In the genomic region with DNA sequence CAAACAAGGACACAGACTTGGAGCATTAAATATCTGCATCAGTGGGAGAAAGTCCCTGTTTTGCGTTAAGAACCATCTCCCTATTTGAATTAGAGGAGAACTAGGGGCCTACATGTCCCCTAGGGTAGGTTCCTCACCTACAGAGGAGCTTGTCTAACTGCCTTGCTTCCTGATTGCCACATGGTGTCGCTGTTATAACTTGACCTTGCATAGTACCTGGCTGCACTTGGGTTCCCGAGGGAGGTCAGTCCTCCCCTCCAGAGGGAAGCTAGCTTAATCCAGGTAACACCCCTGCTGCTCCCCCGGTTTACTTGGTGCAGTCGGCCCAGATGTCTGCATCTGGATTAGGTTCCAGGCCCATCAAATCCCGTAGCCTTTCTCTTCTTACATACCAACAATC, we compare ENCODE assay signal across 8 mouse cellular contexts. TPM values are rescaled to one million over a fixed set of nuclear protein-coding genes. Genes with fewer than 3 reads are reported as not detected.
DNase-seq lines count a peak whose midpoint lies in the region; ATAC-seq and TF ChIP-seq lines count a peak whose summit lies in the region.
"Had no signal": no experiment of that assay in that cellular context is flagged by ENCODE, and none has a peak within 500 bp of the region (broad histone marks: within the 10 kb centered on the region; RNA-seq: fewer than 3 reads in every experiment).

No protein-coding gene starts in this region.

- H3K27ac ChIP-seq in kidney, embryonic 16.5 days (ENCODE audit: low read length), result no peak overlapping the region
- H3K27ac ChIP-seq in MEL (ENCODE audit: control insufficient read depth, low read depth, low read length), result no peak overlapping the region
- H3K27ac ChIP-seq in hindbrain, embryonic 10.5 days, result no peak overlapping the region
- H3K27ac ChIP-seq: heart, embryonic 15.5 days had no signal

- no peak overlapping the region for H3K9ac ChIP-seq in kidney, embryonic 16.5 days (replicated peaks; ENCODE audit: low read length)
- H3K9ac ChIP-seq in MEL (ENCODE audit: control insufficient read depth, low read depth, low read length, poor library complexity, severe bottlenecking), result no peak overlapping the region
- H3K9ac ChIP-seq: heart, embryonic 15.5 days had no signal

- H3K9me3 ChIP-seq in kidney, embryonic 16.5 days (ENCODE audit: low read length), result no peaks in the 10 kb centered on the region
- no peaks in the 10 kb centered on the region for H3K9me3 ChIP-seq in MEL (replicated peaks; ENCODE audit: insufficient read depth, low read length)
- no peaks in the 10 kb centered on the region for H3K9me3 ChIP-seq in hindbrain, embryonic 10.5 days
- H3K9me3 ChIP-seq: heart, embryonic 15.5 days had no signal

- no peaks in the 10 kb centered on the region for H3K36me3 ChIP-seq in kidney, embryonic 16.5 days (ENCODE audit: insufficient read depth, low read length)
- H3K36me3 ChIP-seq in MEL (ENCODE audit: control insufficient read depth in 1 of 2, insufficient read depth in 2 of 2, low read length in 2 of 2), result no peaks in the 10 kb centered on the region
- H3K36me3 ChIP-seq in hindbrain, embryonic 10.5 days, result no peaks in the 10 kb centered on the region
- H3K36me3 ChIP-seq: heart, embryonic 15.5 days had no signal

- H3K4me1 ChIP-seq in kidney, embryonic 16.5 days (ENCODE audit: insufficient read depth, low read length), result no peaks in the 10 kb centered on the region; the same call in 1 of the 2 replicates
- H3K4me1 ChIP-seq in MEL (ENCODE audit: control insufficient read depth in 1 of 2, insufficient read depth in 2 of 2, low read length in 2 of 2), result no peaks in the 10 kb centered on the region
- peaks cover 4% of the 10 kb centered on the region; the same call in 1 of the 2 replicates for H3K4me1 ChIP-seq in hindbrain, embryonic 10.5 days (replicated peaks)
- H3K4me1 ChIP-seq: heart, embryonic 15.5 days had no signal

- H3K4me3 ChIP-seq in kidney, embryonic 16.5 days (ENCODE audit: low read length), result no peak overlapping the region
- no peak overlapping the region for H3K4me3 ChIP-seq in MEL (ENCODE audit: control insufficient read depth in 1 of 2, insufficient read depth in 1 of 2, low read depth in 2 of 2, low read length in 2 of 2)
- H3K4me3 ChIP-seq in hindbrain, embryonic 10.5 days, result no peak overlapping the region
- H3K4me3 ChIP-seq: heart, embryonic 15.5 days had no signal

- H3K79me2 ChIP-seq in MEL (ENCODE audit: control insufficient read depth, insufficient read depth, low read length, poor library complexity), result no peaks in the 10 kb centered on the region

- TF ChIP-seq RAD21 in MEL (IDR thresholded peaks at IDR 0.05; ENCODE audit: low read depth, low read length), result peak; percentile 62

- TF ChIP-seq EP300 in MEL (IDR thresholded peaks at IDR 0.05; ENCODE audit: low read depth in 1 of 2, low read length in 2 of 2), result no peak

- no peak overlapping the region for H3K4me2 ChIP-seq in kidney, embryonic 16.5 days (replicated peaks; ENCODE audit: low read depth, low read length)
- H3K4me2 ChIP-seq: heart, embryonic 15.5 days had no signal

- TF ChIP-seq POLR2A in MEL (IDR thresholded peaks at IDR 0.05; ENCODE audit: control insufficient read depth in 1 of 2, insufficient read depth in 1 of 2, low read depth in 1 of 2, low read length in 2 of 2, poor library complexity in 1 of 2), result no peak

- H3K27me3 ChIP-seq in kidney, embryonic 16.5 days (ENCODE audit: insufficient read depth, low read length), result peaks cover 5% of the 10 kb centered on the region; the same call in 1 of the 2 replicates
- H3K27me3 ChIP-seq in MEL (ENCODE audit: control insufficient read depth in 1 of 2, insufficient read depth in 2 of 2, low read length in 2 of 2), result peaks cover 0 to 5% of the 10 kb centered on the region in 2 experiments; a peak in 1 of 4 replicates
- H3K27me3 ChIP-seq in hindbrain, embryonic 10.5 days (ENCODE audit: insufficient read depth, poor library complexity, severe bottlenecking), result no peaks in the 10 kb centered on the region
- H3K27me3 ChIP-seq: heart, embryonic 15.5 days had no signal

- no peak for ATAC-seq in kidney, embryonic 16.5 days (ENCODE audit: low FRiP score, low TSS enrichment)
- no peak for ATAC-seq in erythroblast, adult 5-6 weeks (replicated peaks; ENCODE audit: low FRiP score, poor library complexity, severe bottlenecking)

- TF ChIP-seq CTCF in MEL (IDR thresholded peaks at IDR 0.05 in 2 of 3, conservative IDR thresholded peaks at IDR 0.05 in 1 of 3; ENCODE audit: control insufficient read depth in 1 of 3, insufficient read depth in 1 of 3, low read depth in 2 of 3, low read length in 3 of 3, poor library complexity in 1 of 3, severe bottlenecking in 1 of 3), result peak; percentile 69 to 90 (median 81)

- DNase-seq in kidney, adult 9 months, result peak; percentile 60
- DNase-seq in MEL (ENCODE audit: low read depth, low spot score), result peak; percentile 54
- DNase-seq in embryo, embryonic 9.5 days (ENCODE audit: extremely low spot score), result peak; percentile 26
- DNase-seq in retina, embryonic 14.5 days (ENCODE audit: low spot score), result peak; percentile 58
- no peak for DNase-seq in hindbrain, embryonic 10.5 days (ENCODE audit: low spot score)

- 31% methylated on average over 6 of the region's 6 CpGs for whole genome bisulfite sequencing in kidney, embryonic 16.5 days
- WGBS in hindbrain, embryonic 10.5 days, result 27% methylated on average over 6 of the region's 6 CpGs

TF ChIP-seq in MEL, 35 proteins besides CTCF, POLR2A, EP300 and RAD21:
- TF ChIP-seq E2F4 (IDR thresholded peaks at IDR 0.05; ENCODE audit: borderline replicate concordance, low read depth, low read length) (no peak), SMC3 (IDR thresholded peaks at IDR 0.05; ENCODE audit: low read depth, low read length) (peak; percentile 74)
TF ChIP-seq in MEL: peak in this region for 1.

RNA-seq across cellular contexts. Expression of a gene that starts 27.9 kb away (rescaled TPM):
- 31.3 and 40.0 TPM in 2 replicates for polyA plus RNA-seq in kidney, embryonic 16.5 days (2015; fragmentation: Nextera tagmentation; extraction: Ambion mirVana)
- total RNA-seq in MEL (2012; rRNA removed), result 3.5 and 5.3 TPM in 2 replicates
- polyA plus RNA-seq in MEL (2012; ENCODE audit: insufficient read depth in 1 of 2, insufficient read length in 2 of 2, low read depth in 1 of 2, low replicate concordance in 2 of 2, missing spikeins in 1 of 2), result 10 to 100 TPM in 1 of 2 experiments, not detected in 1; 21.5 TPM
- 44.8 and 50.8 TPM in 2 replicates for polyA plus RNA-seq in hindbrain, embryonic 10.5 days (2016; fragmentation: Nextera tagmentation; extraction: Ambion mirVana)
- total RNA-seq in erythroblast, adult 5-6 weeks (2015; ENCODE audit: low replicate concordance), result 0.19 and 4.8 TPM in 2 replicates
- total RNA-seq in erythroblast, adult 5-6 weeks (2017; ENCODE audit: low replicate concordance), result 2.5 and 4.0 TPM in 2 replicates

RNA-seq across cellular contexts. Expression of a gene that starts 32.2 kb away (rescaled TPM):
- 155 and 159 TPM in 2 replicates for polyA plus RNA-seq in kidney, embryonic 16.5 days (2015; fragmentation: Nextera tagmentation; extraction: Ambion mirVana)
- total RNA-seq in MEL (2012; rRNA removed), result 124 and 134 TPM in 2 replicates
- polyA plus RNA-seq in MEL (2012; ENCODE audit: insufficient read depth in 1 of 2, insufficient read length in 2 of 2, low read depth in 1 of 2, low replicate concordance in 2 of 2, missing spikeins in 1 of 2), result 100 to 1,000 TPM; 117 to 129 TPM
- polyA plus RNA-seq in hindbrain, embryonic 10.5 days (2016; fragmentation: Nextera tagmentation; extraction: Ambion mirVana), result 183 and 186 TPM in 2 replicates
- total RNA-seq in erythroblast, adult 5-6 weeks (2015; ENCODE audit: low replicate concordance), result 65.8 and 101 TPM in 2 replicates
- 52.1 and 75.8 TPM in 2 replicates for total RNA-seq in erythroblast, adult 5-6 weeks (2017; ENCODE audit: low replicate concordance)
